Mouse (Mus musculus) ES-E14 (cell line): ENCODE data around the gene Hist1h2ad.

Source experiments
- HCFC1 ChIP-seq: IDR thresholded peaks from 2 replicates; pipeline ENCODE4 v1.6.1; 2012; ENCODE audit warnings: low read length, inconsistent platforms, borderline replicate concordance; ENCODE audit not compliant: insufficient read depth
- MAFK ChIP-seq: IDR thresholded peaks from 2 replicates; pipeline ENCODE4 v1.6.1; 2014; ENCODE audit warnings: mild to moderate bottlenecking, low read depth, low read length, inconsistent platforms; ENCODE audit not compliant: insufficient read depth

GRCm38 (mm10) chr13:23586940-23587225 lies 12.7 kb downstream of the Hist1h2ad start:
- TF ChIP-seq HCFC1 (no peak), MAFK (no peak)
